Mouse (Mus musculus) kidney, postnatal 4 days (tissue): ENCODE results near the gene Zbtb46.

Experiments
- DNase-seq, 2 experiments: peaks; one replicate each; pipeline ENCODE4 v3.0.0; 2021; ENCODE audit warnings: mixed read lengths in 2 of 2

Zbtb46 gene

GRCm38 (mm10) chr2:181459153-181459672 is at the start of gene Zbtb46:
TSS of gene Zbtb46 (minus strand) at chr2:181459426.
- peak; percentile 94 to 96 for DNase-seq

DNA sequence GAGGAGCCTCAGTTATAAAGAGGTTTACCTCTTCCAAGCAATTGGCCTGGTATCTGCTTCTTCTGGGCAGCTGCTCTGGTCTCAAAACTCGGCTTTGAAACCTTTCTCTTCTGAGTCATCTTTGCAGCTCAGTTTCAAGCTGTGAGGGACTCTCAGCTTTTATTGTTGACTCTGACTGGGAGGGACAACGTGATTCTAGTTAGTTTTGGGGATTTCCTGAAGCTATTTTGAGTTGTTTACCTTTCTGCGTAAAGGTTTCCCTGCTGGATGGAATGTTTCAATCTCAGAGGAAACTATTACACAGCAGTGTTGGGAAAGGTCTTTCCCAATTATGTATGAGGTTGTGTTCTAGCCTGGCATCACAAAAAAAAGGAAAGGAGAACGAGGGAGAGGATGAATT is 39.4 kb upstream of the Zbtb46 start:
- DNase-seq: no peak

DNA sequence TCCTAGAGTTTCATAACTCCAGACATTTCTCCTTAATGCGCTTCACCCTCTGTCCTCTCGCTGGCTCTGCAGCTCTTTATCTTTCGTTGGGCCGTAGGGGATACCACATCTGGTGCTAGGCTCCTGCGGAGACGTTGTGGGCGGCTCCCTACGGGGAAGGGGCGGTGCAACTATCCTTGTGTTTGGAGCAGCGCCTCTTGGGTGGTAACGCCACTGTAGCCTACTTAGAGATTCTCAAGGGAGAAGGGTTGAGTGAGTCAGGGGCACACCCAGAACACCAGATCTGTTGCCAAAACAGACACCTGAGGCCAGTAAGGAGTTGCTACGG is 38.3 kb upstream of the Zbtb46 start:
- DNase-seq: peak; percentile 70 to 80

GRCm38 (mm10) chr2:181496831-181497547 is 37.8 kb upstream of the Zbtb46 start, which contains the start of gene Tpd52l2:
TSS of gene Tpd52l2 (plus strand) at chr2:181497142.
- DNase-seq: peak; percentile 94 to 97

- DNase-seq: peak; percentile 85 to 88
Observed at GRCm38 (mm10) chr2:181496281-181496680, 37.1 kb upstream of the Zbtb46 start.

GRCm38 (mm10) chr2:181495845-181496244 is 36.6 kb upstream of the Zbtb46 start:
- DNase-seq: peak in 1 of 2 experiments; percentile 10

DNA sequence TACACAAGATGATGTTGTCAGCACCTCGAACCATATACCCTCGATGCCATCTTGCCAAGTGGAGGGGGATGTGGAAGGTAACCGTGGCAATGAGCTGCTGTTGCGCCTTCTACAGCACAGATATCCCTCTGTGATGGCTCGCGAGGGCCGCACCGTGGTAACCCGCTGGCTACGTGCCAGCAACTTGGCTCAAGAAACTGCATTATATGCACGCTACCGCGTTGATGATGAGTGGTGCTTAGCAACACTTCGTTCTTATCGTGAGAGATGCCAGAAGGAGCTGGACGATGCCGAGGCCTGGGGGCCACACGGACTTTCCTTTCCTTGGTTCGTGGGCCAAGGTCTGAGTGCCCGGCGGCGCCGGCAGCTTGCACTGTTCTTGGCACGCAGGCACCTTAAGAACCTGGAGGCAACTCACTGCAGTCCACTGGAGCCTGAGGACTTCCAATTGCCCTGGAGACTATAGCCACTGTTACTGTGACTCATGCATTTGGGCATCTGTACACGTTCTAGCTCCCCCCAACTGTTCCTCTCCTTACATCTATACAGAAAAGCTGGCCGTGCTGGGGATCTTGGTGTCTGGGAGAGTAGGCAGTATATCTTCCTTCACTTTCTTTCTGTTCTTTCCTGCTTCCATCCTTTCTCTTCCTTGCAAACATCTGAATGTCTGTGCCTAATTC is 35.2 kb upstream of the Zbtb46 start:
- DNase-seq: no peak

- peak in 1 of 2 experiments; percentile 22 for DNase-seq
Observed at GRCm38 (mm10) chr2:181493156-181493927, 34.1 kb upstream of the Zbtb46 start, which contains the start of gene Abhd16b. TSS of gene Abhd16b (plus strand) at chr2:181493206.

DNA sequence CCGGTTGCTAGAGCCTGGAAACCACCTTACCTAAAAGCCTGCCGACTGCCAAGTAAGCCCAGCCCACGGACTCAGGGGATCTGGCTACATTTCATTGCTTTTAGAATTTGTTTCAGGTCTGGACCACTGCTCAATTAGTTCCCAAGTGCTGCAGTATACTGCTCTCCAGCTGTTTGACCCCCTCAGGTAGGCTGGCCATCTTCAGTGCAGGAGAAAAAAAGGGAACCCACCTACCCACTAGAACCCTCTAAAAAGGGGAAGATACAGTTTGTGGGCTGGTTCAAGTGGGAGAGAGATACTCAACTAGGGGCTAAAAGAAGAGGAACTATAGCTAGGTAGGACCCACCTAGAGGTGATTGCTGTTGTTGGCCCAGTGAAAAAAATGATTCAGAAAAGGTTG is 33.0 kb upstream of the Zbtb46 start:
- no peak for DNase-seq

DNA sequence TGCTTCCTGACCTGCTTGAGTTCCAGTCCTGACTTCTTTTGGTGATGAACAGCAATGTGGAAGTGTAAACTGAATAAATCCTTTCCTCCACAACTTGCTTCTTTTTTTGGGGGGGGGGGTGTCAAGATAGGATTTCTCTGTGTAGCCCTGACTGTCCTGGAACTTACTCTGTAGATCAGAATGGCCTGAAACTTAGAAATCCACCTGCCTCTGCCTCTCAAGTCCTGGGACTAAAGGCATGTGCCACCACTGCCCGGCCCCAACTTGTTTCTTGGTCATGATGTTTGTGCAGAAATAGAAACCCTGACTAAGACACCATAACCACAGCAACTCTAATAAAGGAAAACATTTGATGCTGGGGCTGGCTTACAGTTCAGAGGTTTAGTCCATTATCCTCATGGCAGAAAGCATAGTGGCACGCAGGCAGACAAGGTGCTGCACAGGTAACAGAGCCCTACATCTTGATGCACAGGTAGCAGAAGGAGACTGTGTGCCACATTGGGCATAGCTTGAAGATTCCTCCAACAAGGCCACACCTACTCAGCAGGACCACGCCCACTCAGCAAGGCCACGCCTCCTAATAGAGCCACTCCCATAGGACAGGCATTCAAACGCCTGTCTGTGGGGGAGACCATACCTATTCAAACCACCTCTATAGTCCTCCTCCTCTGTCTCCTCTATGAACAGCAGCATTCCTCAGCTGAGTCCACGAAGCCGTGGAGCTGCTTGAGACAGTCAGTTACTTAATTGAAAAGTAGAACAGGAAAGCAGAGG is 32.4 kb upstream of the Zbtb46 start:
- peak; percentile 76 to 81 for DNase-seq

DNA sequence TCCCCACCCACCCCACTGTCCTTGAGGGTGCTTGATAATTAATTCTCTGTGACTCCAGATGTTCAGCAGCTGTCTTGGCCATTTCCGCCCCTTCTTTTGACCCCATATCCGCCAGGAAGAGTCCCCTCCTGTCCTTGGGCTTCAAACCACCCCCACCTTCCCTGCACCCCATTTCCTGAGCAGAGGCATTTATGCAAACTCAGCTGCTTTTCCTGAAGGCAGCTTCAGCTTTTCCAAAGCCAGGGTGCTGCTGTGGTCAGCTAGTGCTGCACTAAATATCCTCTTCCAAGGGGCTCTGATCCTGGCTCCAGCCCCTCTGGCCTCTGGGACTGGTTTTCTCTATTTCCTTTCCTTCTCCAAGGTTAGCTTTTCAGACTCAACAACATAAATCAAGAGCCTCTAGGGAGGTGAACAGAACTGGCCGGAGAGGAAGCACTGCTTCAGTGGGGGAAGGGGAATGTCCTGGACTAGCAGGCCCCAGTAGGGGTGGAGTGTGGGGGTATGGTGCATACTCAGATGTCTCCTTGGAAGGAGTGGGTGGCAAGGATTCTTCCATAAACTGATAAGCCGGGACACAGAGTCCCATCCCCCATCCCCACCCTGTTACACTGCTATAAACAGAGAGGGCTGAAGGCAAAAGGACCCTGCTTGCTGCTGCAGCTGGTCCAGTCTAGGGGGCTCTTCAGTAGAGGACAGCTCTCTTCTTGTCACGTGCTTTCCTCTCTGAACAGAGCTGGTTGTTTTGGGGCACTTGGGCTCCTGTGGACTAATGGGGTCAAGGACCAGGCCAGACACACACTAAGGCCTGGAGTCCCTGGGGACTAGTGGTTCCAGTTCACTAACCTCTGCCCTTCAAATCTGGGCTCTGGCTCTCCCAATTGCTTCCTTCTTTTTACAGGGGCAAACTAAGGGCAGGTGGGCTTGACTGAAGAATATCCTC is 28.4 kb upstream of the Zbtb46 start:
- DNase-seq: peak; percentile 76 to 84

GRCm38 (mm10) chr2:181485741-181486140 is 26.5 kb upstream of the Zbtb46 start:
- no peak for DNase-seq

DNA sequence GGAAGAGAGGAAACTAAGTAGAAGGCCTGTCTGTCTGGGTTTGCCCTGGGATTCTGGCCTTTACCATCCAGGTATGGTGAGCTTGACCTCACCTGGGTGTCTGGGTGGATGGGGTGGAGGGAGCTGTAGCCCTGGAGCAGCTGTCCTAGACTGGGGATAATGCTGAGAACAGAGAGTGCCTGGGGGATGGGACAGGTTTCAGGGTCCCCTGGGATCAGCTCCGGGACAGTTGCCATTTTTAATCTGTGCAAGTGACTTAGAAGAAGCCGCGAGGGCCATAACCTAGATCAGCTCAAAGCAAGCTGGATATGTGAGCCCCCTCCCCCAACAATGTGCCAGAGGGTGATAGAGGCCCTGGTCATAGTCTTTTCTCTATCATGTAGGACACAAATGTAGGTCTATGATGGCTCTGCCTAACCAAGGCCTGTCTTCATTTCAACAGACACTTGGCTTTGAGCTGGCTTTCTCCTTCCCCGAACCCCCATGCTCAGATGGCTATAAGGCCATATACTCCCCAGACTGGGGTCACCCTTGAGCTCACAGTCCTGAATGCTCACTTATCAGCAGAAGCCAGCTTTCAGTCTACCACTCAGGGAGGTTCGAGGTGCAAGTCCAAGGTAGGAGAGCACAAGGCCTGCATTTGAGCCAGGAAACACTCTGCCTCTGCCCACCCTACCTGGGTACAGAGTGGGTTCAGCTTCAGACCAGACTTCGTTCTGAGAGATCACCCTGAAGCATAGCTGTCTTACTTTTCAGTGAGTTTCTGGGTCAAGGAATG is 25.4 kb upstream of the Zbtb46 start:
- no peak for DNase-seq

- peak; percentile 53 to 72 for DNase-seq
Observed at GRCm38 (mm10) chr2:181483562-181484318, 24.5 kb upstream of the Zbtb46 start.

DNA sequence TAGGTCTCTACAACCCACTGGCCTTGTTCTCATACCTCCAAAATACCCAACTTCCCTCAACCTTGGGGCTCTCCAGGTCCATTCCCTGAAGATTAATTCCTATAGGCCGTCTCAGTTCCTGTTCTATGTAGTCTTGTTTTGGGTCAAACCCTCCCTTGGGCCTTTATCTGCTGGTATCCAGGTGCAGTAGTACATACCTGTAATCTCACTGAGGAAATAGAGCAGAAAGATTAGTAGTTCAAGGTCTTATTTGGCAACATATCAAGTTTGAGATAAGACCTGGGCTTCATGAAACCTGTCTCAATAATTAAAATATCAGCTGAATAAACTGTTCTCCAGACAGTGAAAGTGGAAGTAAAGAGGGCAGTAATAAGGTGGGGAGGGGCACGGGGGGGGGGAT is 23.9 kb upstream of the Zbtb46 start:
- no peak for DNase-seq

DNA sequence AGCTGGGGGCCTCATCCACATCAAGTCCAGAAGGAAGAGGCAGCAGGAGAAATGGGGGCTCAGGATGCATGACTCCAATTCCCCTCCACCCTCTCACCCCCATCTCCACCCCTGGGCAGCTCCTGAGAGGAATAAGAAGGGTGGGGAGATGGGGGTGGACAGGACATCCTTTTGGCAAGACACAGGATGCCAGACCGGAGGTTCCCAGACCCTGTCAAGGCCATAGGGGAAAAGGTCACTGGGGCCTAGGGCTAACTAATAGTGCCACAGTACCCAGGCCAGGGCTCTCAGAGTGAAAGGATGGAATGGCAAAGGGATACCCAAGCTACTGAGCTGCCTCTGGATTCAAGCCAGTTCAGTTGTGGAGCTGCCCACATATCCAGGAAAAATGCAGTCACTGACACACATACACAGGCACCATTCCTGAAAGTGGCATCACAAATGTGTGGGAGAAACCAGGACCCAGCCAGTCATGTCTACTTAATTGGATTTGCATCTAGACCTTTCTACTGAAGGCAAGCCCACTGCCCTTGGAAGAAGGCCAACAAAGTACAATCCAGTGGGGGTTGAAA is 13.1 kb upstream of the Zbtb46 start:
- no peak for DNase-seq

DNA sequence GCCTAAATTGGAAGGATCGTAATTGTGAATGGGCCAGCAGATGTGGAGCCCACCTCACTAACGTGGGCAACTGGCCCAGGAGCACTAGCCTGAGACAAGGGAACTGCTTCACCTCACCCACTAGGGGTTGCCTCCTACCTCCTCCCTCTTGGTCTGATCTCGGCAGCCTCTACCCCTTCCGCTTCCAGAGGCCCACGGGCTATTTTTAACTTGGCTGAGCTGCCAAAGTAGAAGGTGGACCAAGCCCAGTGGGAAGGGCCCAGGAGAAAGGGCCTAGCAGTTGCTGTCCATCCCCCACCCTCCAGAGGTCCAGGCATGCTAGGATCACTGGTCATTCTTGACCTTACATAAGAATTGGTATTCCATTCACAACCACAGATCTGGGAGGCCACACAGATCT is 12.0 kb upstream of the Zbtb46 start:
- DNase-seq: peak in 1 of 2 experiments; percentile 64

- no peak for DNase-seq
Observed at GRCm38 (mm10) chr2:181470285-181470684, 11.1 kb upstream of the Zbtb46 start.

GRCm38 (mm10) chr2:181465423-181465822 is 6.2 kb upstream of the Zbtb46 start:
- no peak for DNase-seq
